In genomic region chr11:51873141-51873540, GRCm38 (mm10) we compare ENCODE assay signal across 17 mouse cellular contexts.
"Had no signal": no experiment of that assay in that cellular context is flagged by ENCODE, and none has a peak within 500 bp of the region (broad histone marks: within the 10 kb centered on the region; RNA-seq: fewer than 3 reads in every experiment).

No protein-coding gene starts in this region.

- H3K9me3 ChIP-seq: neural tube, embryonic 12.5 days; neural tube, embryonic 13.5 days; neural tube, embryonic 15.5 days; stomach, embryonic 15.5 days had no signal

- H3K4me2 ChIP-seq: neural tube, embryonic 12.5 days; neural tube, embryonic 13.5 days; neural tube, embryonic 15.5 days; stomach, embryonic 15.5 days had no signal

- H3K4me1 ChIP-seq: neural tube, embryonic 12.5 days; neural tube, embryonic 13.5 days; neural tube, embryonic 15.5 days; stomach, embryonic 15.5 days had no signal

- H3K9ac ChIP-seq: neural tube, embryonic 12.5 days; neural tube, embryonic 13.5 days; neural tube, embryonic 15.5 days; stomach, embryonic 15.5 days had no signal

- H3K36me3 ChIP-seq: neural tube, embryonic 12.5 days; neural tube, embryonic 13.5 days; neural tube, embryonic 15.5 days; stomach, embryonic 15.5 days had no signal

- H3K27me3 ChIP-seq: neural tube, embryonic 12.5 days; neural tube, embryonic 13.5 days; neural tube, embryonic 15.5 days; stomach, embryonic 15.5 days had no signal

- DNase-seq: retina, postnatal 1 day; right cerebral cortex, adult 18-20 months; right cerebral cortex, postnatal 14 days; right cerebral cortex, postnatal 25 days; right cerebral cortex, postnatal 4 days; spleen, adult 18-20 months; thymus, adult 18-20 months; thymus, adult 2 months; thymus, postnatal 14 days; thymus, postnatal 25 days; thymus, postnatal 36 days; thymus, postnatal 4 days had no signal

- H3K27ac ChIP-seq: neural tube, embryonic 12.5 days; neural tube, embryonic 13.5 days; neural tube, embryonic 15.5 days; stomach, embryonic 15.5 days; stomach, postnatal 0 days had no signal

- H3K4me3 ChIP-seq: neural tube, embryonic 12.5 days; neural tube, embryonic 13.5 days; neural tube, embryonic 15.5 days; stomach, embryonic 15.5 days had no signal
